Comparison of ENCODE assay signal across 23 mouse cellular contexts in the genomic region with DNA sequence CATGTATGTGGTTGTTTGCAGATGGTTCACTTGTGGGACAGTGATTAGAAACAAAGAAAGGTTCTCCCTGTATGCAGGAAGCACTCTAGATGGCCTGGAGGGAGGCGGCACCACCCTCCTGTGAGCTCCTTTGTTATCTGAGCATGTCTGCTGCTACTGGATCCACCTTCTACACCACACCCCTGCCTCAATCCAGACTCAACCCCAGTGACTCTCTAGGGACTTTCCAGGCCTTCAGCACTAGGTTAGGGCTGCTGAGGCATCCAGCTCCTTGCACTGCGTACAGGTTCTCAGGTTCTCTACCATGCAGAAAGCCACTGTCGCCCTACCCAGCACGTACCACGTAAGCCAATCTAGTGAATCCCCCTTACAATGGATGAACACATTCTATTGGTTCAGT.
DNase-seq lines count a peak whose midpoint lies in the region; ATAC-seq and TF ChIP-seq lines count a peak whose summit lies in the region.
"Had no signal": no experiment of that assay in that cellular context is flagged by ENCODE, and none has a peak within 500 bp of the region (broad histone marks: within the 10 kb centered on the region; RNA-seq: fewer than 3 reads in every experiment).

No protein-coding gene starts in this region.

- no peaks in the 10 kb centered on the region for H3K27me3 ChIP-seq in liver, postnatal 0 days (ENCODE audit: insufficient read depth, low read length)
- 0 out of 2 replicates have a peak, but pooled peaks cover under 1% of the 10 kb centered on the region for H3K27me3 ChIP-seq in liver, embryonic 15.5 days
- peaks cover 4% of the 10 kb centered on the region; the same call in 1 of the 2 replicates for H3K27me3 ChIP-seq in embryonic facial prominence, embryonic 10.5 days (replicated peaks; ENCODE audit: low read depth, poor library complexity, severe bottlenecking)
- H3K27me3 ChIP-seq: heart, embryonic 13.5 days; kidney, embryonic 15.5 days; limb, embryonic 13.5 days had no signal

- ATAC-seq in liver, postnatal 0 days: no peak
- peak; percentile 33; the same call in 1 of the 2 replicates for ATAC-seq in liver, embryonic 15.5 days (ENCODE audit: insufficient read depth)
- ATAC-seq: hindbrain, postnatal 0 days; intestine, postnatal 0 days had no signal

- H3K4me1 ChIP-seq in liver, postnatal 0 days (ENCODE audit: insufficient read depth): peaks cover 7% of the 10 kb centered on the region; the same call in 1 of the 2 replicates
- peaks cover 44% of the 10 kb centered on the region for H3K4me1 ChIP-seq in liver, embryonic 15.5 days (replicated peaks)
- peaks cover 42% of the 10 kb centered on the region for H3K4me1 ChIP-seq in embryonic facial prominence, embryonic 10.5 days

- H3K27ac ChIP-seq in liver, postnatal 0 days (ENCODE audit: low read depth): no peak overlapping the region
- no peak overlapping the region for H3K27ac ChIP-seq in liver, embryonic 15.5 days (replicated peaks)
- no peak overlapping the region; the same call in 1 of the 2 replicates for H3K27ac ChIP-seq in embryonic facial prominence, embryonic 10.5 days (replicated peaks)
- H3K27ac ChIP-seq: forebrain, embryonic 10.5 days; gastrocnemius, adult 2 months; heart, embryonic 13.5 days; hindbrain, postnatal 0 days; kidney, embryonic 15.5 days; limb, embryonic 13.5 days had no signal

- no peak for TF ChIP-seq CTCF in liver, postnatal 0 days (IDR thresholded peaks at IDR 0.05; ENCODE audit: low read depth)

- DNase-seq in liver: peak; percentile 49
- DNase-seq in liver, postnatal 0 days: no peak
- peak; percentile 14 for DNase-seq in c-Kit-positive CD71-negative TER-119-negative erythroid progenitor cells, embryonic 14.5 days (ENCODE audit: low read depth)
- no peak for DNase-seq in embryonic facial prominence, embryonic 10.5 days (ENCODE audit: low spot score)
- no peak for DNase-seq in retina, postnatal 1 day
- DNase-seq in layer of hippocampus, adult 9-10 months (ENCODE audit: low spot score): no peak
- DNase-seq: B cell, adult 2 months; cerebellum, adult 11-12 months; cerebellum, postnatal 14 days; gastrocnemius, adult 2 months; kidney, postnatal 4 days; lung, embryonic 14.5 days; lung, postnatal 36 days; right cerebral cortex, adult 18-20 months; thymus, postnatal 4 days had no signal

- H3K4me2 ChIP-seq in liver, postnatal 0 days (ENCODE audit: low read depth, low read length): no peak overlapping the region
- no peak overlapping the region for H3K4me2 ChIP-seq in liver, embryonic 15.5 days
- H3K4me2 ChIP-seq: heart, embryonic 13.5 days; kidney, embryonic 15.5 days; limb, embryonic 13.5 days; lung, embryonic 14.5 days; midbrain, embryonic 11.5 days had no signal

- TF ChIP-seq EP300 in liver, postnatal 0 days (IDR thresholded peaks at IDR 0.05; ENCODE audit: low read depth): no peak

- no peak overlapping the region for H3K4me3 ChIP-seq in liver, postnatal 0 days (ENCODE audit: low read depth, low read length)
- H3K4me3 ChIP-seq in liver, embryonic 15.5 days (replicated peaks): no peak overlapping the region
- H3K4me3 ChIP-seq in embryonic facial prominence, embryonic 10.5 days: no peak overlapping the region
- H3K4me3 ChIP-seq: forebrain, embryonic 10.5 days; gastrocnemius, adult 2 months; heart, embryonic 13.5 days; kidney, embryonic 15.5 days; limb, embryonic 13.5 days had no signal

- no peak overlapping the region for H3K9ac ChIP-seq in liver, postnatal 0 days (replicated peaks)
- no peak overlapping the region for H3K9ac ChIP-seq in liver, embryonic 15.5 days
- H3K9ac ChIP-seq: heart, embryonic 13.5 days; kidney, embryonic 15.5 days; limb, embryonic 13.5 days; lung, embryonic 14.5 days had no signal

- WGBS in liver, postnatal 0 days (ENCODE audit: insufficient replicate concordance): 81% methylated on average over 5 of the region's 5 CpGs
- WGBS in liver, embryonic 15.5 days (ENCODE audit: insufficient replicate concordance): 64% methylated on average over 5 of the region's 5 CpGs
- 82% methylated on average over 5 of the region's 5 CpGs for WGBS in embryonic facial prominence, embryonic 10.5 days

- no peaks in the 10 kb centered on the region for H3K36me3 ChIP-seq in liver, postnatal 0 days (replicated peaks; ENCODE audit: insufficient read depth, low read length)
- H3K36me3 ChIP-seq in liver, embryonic 15.5 days (replicated peaks): no peaks in the 10 kb centered on the region
- H3K36me3 ChIP-seq in embryonic facial prominence, embryonic 10.5 days (replicated peaks): no peaks in the 10 kb centered on the region
- H3K36me3 ChIP-seq: forebrain, embryonic 10.5 days; heart, embryonic 13.5 days; kidney, embryonic 15.5 days; limb, embryonic 13.5 days had no signal

- H3K9me3 ChIP-seq in liver, postnatal 0 days (ENCODE audit: low read length): no peaks in the 10 kb centered on the region
- no peaks in the 10 kb centered on the region for H3K9me3 ChIP-seq in liver, embryonic 15.5 days (replicated peaks)
- H3K9me3 ChIP-seq in embryonic facial prominence, embryonic 10.5 days: no peaks in the 10 kb centered on the region
- H3K9me3 ChIP-seq: forebrain, embryonic 10.5 days; heart, embryonic 13.5 days; kidney, embryonic 15.5 days; limb, embryonic 13.5 days had no signal

Comparison
In these comparisons a context has a peak if more than half of its experiments do, and no peak if none do; other contexts are left out.
1. DNase-seq: peak in liver (single experiment) and c-Kit-positive CD71-negative TER-119-negative erythroid progenitor cells, embryonic 14.5 days (single experiment); none in liver, postnatal 0 days (single experiment), embryonic facial prominence, embryonic 10.5 days (single experiment), retina, postnatal 1 day (single experiment) and layer of hippocampus, adult 9-10 months (single experiment).